Mouse (Mus musculus) kidney, adult 2 months (tissue): ENCODE measurements around the gene Arl15.

Experiments
- CTCF ChIP-seq: fragments of 200-500 bp; conservative IDR thresholded peaks from 2 replicates; pipeline ENCODE4 v1.5.1; 2011; ENCODE audit warnings: low read depth, mild to moderate bottlenecking, control low read depth, low read length, moderate library complexity, mixed read lengths; ENCODE audit not compliant: insufficient read depth, insufficient read length
- POLR2A ChIP-seq: fragments of 200-500 bp; IDR thresholded peaks from one replicate; pipeline ENCODE4 v1.6.1; 2011; ENCODE audit warnings: low read depth, low read length, control low read depth

DNA sequence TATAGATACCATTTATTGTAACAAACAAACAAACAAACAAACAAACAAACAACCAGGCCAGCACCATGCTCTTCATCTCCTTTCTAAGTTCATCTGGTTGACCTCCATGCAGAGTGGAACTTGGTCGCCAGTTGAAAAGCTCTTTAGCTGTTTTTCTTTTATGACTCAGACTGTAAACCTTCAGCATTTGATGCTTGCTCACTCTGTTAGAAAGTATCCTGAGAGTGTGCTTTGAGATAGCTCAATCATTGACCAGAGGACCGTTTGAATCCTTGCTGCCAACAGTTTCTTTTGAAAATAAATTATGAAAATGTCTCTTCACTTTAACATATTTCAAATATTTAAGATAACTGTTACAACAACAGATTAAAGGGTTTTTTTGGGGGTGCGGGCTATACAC lies 103.2 kb downstream of the Arl15 start:
- TF ChIP-seq CTCF (no peak), POLR2A (no peak)
